Mouse (Mus musculus) lung, embryonic 16.5 days (tissue): ENCODE data around the gene Ccdc85c. TPM values are rescaled to one million over a fixed set of nuclear protein-coding genes. Genes with fewer than 3 reads are reported as not detected.

ENCODE experiments used
- ATAC-seq: fragments of 200-750 bp; cut with Nextera tagmentation; 2 replicates; pipeline ENCODE4 v1.8.0; 2017; ENCODE audit warnings: low read depth, mild to moderate bottlenecking, moderate library complexity
- H3K27ac ChIP-seq: fragments of 300-500 bp; sonication (generic); 2 replicates; pipeline ENCODE4 v1.5.1; 2014; ENCODE audit warnings: mild to moderate bottlenecking, control low read depth, low read length
- H3K27me3 ChIP-seq: fragments of 300-500 bp; sonication (generic); 2 replicates; pipeline ENCODE4 v1.6.1; 2014; ENCODE audit warnings: low read depth, low read length, mixed read lengths; ENCODE audit not compliant: control insufficient read depth, insufficient read depth
- H3K36me3 ChIP-seq: fragments of 300-500 bp; sonication (generic); 2 replicates; pipeline ENCODE4 v1.6.1; 2014; ENCODE audit warnings: low read length; ENCODE audit not compliant: control insufficient read depth, insufficient read depth
- H3K4me1 ChIP-seq: fragments of 300-500 bp; sonication (generic); replicated peaks from 2 replicates; pipeline ENCODE4 v1.6.1; 2014; ENCODE audit warnings: low read length, mixed read lengths; ENCODE audit not compliant: control insufficient read depth, insufficient read depth
- H3K4me2 ChIP-seq: fragments of 300-500 bp; sonication (generic); 2 replicates; pipeline ENCODE4 v1.6.1; 2014; ENCODE audit warnings: low read depth, low read length, control low read depth
- H3K4me3 ChIP-seq: fragments of 300-500 bp; sonication (generic); 2 replicates; pipeline ENCODE4 v1.5.1; 2014; ENCODE audit warnings: mild to moderate bottlenecking, low read length, control low read depth
- H3K9ac ChIP-seq: fragments of 300-500 bp; sonication (generic); 2 replicates; pipeline ENCODE4 v1.6.1; 2014; ENCODE audit warnings: low read length, control low read depth
- H3K9me3 ChIP-seq: fragments of 300-500 bp; sonication (generic); 2 replicates; pipeline ENCODE4 v1.6.1; 2016; ENCODE audit warnings: low read length; ENCODE audit not compliant: control insufficient read depth
- WGBS: fragments of 180-500 bp; shearing (Covaris S2); extraction: QIAGEN DNeasy Blood & Tissue Kit; methylation state at CpG from one replicate; pipeline ENCODE4 v1.1.7; 2014; 5-methylcytosine and 5-hydroxymethylcytosine counted together
- polyA plus RNA-seq: library from polyadenylated mRNA; unstranded; fragments of >200 nt; fragmentation: Nextera tagmentation; extraction: Ambion mirVana; gene quantifications from 2 replicates; pipeline ENCODE4 v1.2.1, GENCODE M21; 2015

Ccdc85c gene
- polyA plus RNA-seq, 1 experiment from 2014 or later: 5.5 TPM

DNA sequence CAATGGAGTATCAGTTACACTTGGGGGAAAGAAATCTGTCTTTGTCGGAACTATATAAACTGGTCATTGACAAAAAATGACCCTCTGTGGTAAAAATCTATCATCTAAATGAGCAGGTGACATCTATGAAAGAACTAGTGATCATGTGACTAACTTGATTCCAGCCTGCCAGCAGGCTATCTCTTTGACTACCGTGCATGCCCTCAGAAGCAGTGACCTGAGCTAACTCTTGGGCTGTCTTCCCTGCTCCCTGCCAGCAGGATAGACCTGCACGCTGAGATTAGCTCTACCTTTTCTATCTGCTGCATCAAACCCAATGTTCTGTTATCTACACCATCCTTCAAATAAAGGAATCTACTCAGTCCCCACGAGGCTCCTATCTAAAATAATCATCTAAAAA, 102.6 kb downstream of the Ccdc85c start:
- Histone ChIP-seq H3K9me3 (no peaks in the 10 kb centered on the region), H3K27ac (no peak overlapping the region), H3K4me1 (peaks cover 29% of the 10 kb centered on the region), H3K36me3 (no peaks in the 10 kb centered on the region; the same call in 1 of the 2 replicates), H3K4me3 (no peak overlapping the region), H3K4me2 (no peak overlapping the region), H3K27me3 (no peaks in the 10 kb centered on the region), H3K9ac (no peak overlapping the region)
- no peak for ATAC-seq
- 52% methylated on average over 4 of the region's 4 CpGs for WGBS

DNA sequence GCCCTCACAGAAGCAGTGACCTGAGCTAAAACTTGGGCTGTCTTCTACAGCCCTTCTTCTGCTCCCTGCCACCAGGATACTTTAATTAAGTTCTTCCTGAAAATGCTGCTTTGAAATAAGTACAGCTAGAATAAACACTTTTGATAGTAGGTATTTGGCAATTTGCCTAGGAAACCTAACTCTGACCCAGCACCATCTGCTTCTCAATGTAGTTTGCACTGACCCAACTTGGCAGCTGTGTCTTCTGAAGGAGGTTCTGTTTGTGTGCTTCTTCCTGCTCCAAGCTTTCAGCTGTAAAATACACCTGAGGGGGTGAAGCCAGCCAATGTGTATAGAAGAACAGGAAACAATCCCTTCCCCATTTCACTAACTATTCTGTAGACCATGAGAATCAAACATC, 103.9 kb downstream of the Ccdc85c start:
- Histone ChIP-seq H3K9me3 (no peaks in the 10 kb centered on the region), H3K27me3 (no peaks in the 10 kb centered on the region), H3K4me3 (no peak overlapping the region), H3K36me3 (no peaks in the 10 kb centered on the region), H3K4me1 (peaks cover 17% of the 10 kb centered on the region), H3K27ac (no peak overlapping the region), H3K9ac (no peak overlapping the region), H3K4me2 (no peak overlapping the region)
- ATAC-seq: no peak; the same call in 1 of the 2 replicates

DNA sequence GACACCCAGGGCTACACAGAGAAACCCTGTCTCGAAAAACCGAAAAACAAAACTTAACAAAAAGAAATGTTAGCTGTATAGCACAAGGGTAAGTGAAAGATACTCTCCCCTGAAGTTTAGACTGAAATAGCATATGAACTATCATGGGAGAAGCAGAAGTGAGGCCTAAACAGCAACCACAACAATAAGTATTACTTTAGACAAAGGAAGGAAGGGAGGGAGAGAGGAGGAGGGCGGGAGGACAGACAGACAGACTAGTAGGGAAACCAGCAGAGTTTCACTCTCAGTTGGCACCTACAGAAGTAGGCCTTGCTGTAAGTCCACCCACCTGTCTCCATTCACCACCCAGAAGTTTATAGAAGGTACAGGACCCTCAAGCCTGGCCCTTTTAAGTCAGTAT, 104.8 kb downstream of the Ccdc85c start:
- no peaks in the 10 kb centered on the region for H3K36me3 ChIP-seq
- no peak overlapping the region for H3K27ac ChIP-seq
- no peaks in the 10 kb centered on the region for H3K27me3 ChIP-seq
- WGBS: 86% methylated on average over 3 of the region's 3 CpGs
- H3K4me2 ChIP-seq: no peak overlapping the region
- ATAC-seq: no peak
- peaks cover 16% of the 10 kb centered on the region for H3K4me1 ChIP-seq
- H3K4me3 ChIP-seq: no peak overlapping the region
- H3K9ac ChIP-seq: no peak overlapping the region
- no peaks in the 10 kb centered on the region for H3K9me3 ChIP-seq

DNA sequence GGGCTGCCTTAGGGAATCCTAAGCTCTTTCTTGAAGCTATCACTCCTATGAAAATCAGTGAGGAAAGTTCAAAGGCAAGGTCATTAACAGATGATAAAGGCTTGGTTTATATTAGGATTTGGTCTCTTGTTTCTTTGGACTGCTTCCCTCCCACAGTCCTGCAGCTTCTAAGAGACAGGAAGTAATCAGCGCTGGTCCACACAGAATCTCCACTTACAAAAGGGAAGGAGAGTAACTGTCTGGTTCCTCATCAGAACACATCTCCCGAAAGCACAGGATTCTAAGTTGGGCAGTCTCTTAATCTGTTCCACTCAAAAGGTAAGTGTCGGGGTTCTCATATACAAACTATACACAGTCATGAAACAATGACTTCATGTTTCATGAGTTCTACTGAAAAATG, 106.3 kb downstream of the Ccdc85c start:
- no peaks in the 10 kb centered on the region for H3K27me3 ChIP-seq
- 45% methylated on average over 3 of the region's 3 CpGs for WGBS
- H3K4me1 ChIP-seq: peaks cover 16% of the 10 kb centered on the region
- no peak overlapping the region for H3K9ac ChIP-seq
- no peaks in the 10 kb centered on the region for H3K9me3 ChIP-seq
- H3K36me3 ChIP-seq: peaks cover 4% of the 10 kb centered on the region; the same call in 1 of the 2 replicates
- ATAC-seq: no peak
- no peak overlapping the region for H3K4me3 ChIP-seq
- no peak overlapping the region for H3K27ac ChIP-seq
- H3K4me2 ChIP-seq: no peak overlapping the region

DNA sequence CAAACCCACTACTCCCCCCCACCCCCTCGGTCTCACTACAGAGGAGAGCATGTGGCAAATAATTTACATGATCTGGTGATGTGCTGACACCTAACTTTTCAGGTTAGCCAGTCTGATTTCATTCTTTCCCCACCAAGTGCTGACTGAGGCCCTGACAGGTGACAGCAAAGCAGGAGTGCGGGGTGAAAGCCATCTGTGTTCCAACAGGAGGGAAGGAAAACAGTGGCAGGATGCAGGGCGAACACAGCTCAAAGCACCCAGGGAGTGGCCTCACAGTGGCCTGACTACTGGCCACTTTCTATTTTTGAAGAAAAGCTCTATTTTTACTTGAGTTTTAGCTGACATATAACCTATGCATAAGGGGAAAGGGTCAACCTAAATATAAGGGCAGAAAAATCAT, 111.5 kb downstream of the Ccdc85c start:
- no peak for ATAC-seq
- Histone ChIP-seq H3K4me2 (no peak overlapping the region), H3K36me3 (peaks cover 7% of the 10 kb centered on the region), H3K9me3 (no peaks in the 10 kb centered on the region), H3K9ac (no peak overlapping the region), H3K27ac (no peak overlapping the region), H3K27me3 (no peaks in the 10 kb centered on the region), H3K4me1 (peaks cover 4% of the 10 kb centered on the region), H3K4me3 (no peak overlapping the region)
- WGBS: 78% methylated on average over 3 of the region's 3 CpGs

DNA sequence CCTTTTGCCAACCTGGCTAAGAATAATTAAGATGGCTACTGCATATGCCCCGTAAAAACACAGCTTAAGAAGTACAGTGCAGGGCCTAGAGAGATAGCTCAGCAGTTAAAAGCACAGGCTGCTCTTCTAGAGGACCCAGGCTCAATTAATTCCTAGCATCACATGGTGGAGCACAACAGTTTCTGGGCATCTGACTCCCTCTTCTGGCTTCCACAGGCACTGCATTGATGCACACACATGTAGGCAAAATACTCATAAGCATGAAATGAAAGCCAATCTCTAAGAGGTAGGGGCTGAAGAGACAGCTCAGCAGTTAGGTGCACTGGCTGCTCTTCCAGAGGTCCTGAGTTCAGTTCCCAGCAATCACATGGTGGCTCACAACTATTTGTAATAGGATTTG, 113.2 kb downstream of the Ccdc85c start:
- no peak overlapping the region for H3K4me3 ChIP-seq
- 91% methylated on average over 1 of the region's 1 CpGs for WGBS
- no peak overlapping the region for H3K9ac ChIP-seq
- no peak overlapping the region for H3K27ac ChIP-seq
- no peaks in the 10 kb centered on the region for H3K9me3 ChIP-seq
- H3K27me3 ChIP-seq: no peaks in the 10 kb centered on the region
- no peaks in the 10 kb centered on the region for H3K4me1 ChIP-seq
- H3K4me2 ChIP-seq: no peak overlapping the region
- peaks cover 10% of the 10 kb centered on the region for H3K36me3 ChIP-seq
- ATAC-seq: no peak

DNA sequence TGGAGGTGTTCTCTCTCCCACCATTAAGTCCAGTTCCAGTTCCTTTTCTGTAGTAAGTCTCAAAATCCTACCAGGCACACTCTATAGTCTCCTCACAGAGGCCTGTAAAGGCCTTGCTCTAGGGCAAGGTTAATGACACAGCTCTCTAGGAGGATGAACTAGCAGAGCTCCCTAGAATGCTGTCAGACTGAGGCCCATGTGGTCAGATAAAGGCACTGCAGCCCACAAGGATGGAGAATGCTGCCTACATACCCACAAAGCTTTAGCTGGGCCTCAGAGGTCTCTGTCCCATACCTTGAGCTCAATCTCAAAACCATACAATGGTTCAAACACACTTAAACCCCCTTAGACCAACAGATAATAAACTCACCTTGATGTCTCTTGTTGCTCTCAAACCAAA, 115.4 kb downstream of the Ccdc85c start:
- Histone ChIP-seq H3K27me3 (no peaks in the 10 kb centered on the region), H3K9ac (no peak overlapping the region), H3K4me3 (no peak overlapping the region), H3K4me1 (no peaks in the 10 kb centered on the region), H3K36me3 (peaks cover 10% of the 10 kb centered on the region), H3K9me3 (no peaks in the 10 kb centered on the region), H3K4me2 (no peak overlapping the region), H3K27ac (no peak overlapping the region)
- no peak for ATAC-seq

Other genes starting within 250 kb of the Ccdc85c start
- gene Setd3, start 96.1 kb downstream of the Ccdc85c start, polyA plus RNA-seq: 85.0 and 88.8 TPM in 2 replicates
- gene Ccnk, start 95.8 kb downstream of the Ccdc85c start, polyA plus RNA-seq: 2.4 and 4.4 TPM in 2 replicates
- 0.88 and 0.91 TPM in 2 replicates for gene Hhipl1, start 30.8 kb upstream of the Ccdc85c start, polyA plus RNA-seq
- gene Cyp46a1, start 59.0 kb upstream of the Ccdc85c start, polyA plus RNA-seq: 6.5 and 7.4 TPM in 2 replicates
- 121 and 122 TPM in 2 replicates for gene Eml1, start 95.5 kb upstream of the Ccdc85c start, polyA plus RNA-seq